Mouse (Mus musculus) T-cell, adult 2 months (primary cell): ENCODE data around the gene Bbc3.
"Not testable (repeated sequence)": the region's sequence is repeated elsewhere in the genome, so short reads cannot be mapped to it uniquely, and the experiment has no call there.

ENCODE experiments used
- DNase-seq: peaks from one replicate; pipeline ENCODE4 v3.0.0; 2022; ENCODE audit warnings: low spot score

The Bbc3 gene

DNA sequence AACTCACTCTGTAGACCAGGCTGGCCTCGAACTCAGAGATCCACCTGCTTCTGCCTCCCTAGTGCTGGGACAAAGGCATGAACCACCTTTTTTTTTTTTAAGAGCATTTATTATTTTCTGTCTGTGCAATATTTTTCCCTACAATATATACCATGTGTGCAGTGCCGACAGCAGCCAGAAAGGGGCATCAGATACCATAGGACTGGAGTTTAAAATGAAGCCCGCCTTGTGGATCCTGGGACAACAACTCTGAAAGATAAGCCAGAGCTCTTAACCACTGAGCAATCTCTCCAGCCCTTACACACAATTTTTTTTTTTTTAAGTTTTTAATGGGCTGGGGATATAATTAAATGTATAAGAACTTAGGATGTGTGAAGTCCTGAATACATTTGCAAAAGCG, 13.8 kb upstream of the Bbc3 start:
- peak; percentile 55 for DNase-seq

DNA sequence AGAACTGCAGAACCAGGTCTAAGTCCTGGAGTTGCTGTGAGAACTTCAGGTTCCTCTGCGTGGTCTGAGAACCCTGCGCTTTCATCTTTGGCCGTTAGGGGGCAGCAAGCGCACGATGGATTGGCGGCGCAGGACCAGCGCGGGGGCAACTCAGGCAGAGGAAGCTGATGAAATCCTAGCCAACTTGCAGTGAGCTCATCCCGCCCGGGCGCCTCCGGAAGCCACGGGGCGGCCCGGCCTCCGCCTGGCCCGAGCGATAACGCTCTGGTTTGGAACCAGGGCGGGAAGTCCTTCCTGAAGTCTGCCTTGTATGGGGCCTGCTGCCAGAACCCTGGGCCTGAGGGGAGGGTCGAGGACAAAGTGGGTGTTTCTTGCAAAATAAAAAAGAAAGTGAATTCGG, 13.4 kb upstream of the Bbc3 start:
- peak; percentile 94 for DNase-seq

DNA sequence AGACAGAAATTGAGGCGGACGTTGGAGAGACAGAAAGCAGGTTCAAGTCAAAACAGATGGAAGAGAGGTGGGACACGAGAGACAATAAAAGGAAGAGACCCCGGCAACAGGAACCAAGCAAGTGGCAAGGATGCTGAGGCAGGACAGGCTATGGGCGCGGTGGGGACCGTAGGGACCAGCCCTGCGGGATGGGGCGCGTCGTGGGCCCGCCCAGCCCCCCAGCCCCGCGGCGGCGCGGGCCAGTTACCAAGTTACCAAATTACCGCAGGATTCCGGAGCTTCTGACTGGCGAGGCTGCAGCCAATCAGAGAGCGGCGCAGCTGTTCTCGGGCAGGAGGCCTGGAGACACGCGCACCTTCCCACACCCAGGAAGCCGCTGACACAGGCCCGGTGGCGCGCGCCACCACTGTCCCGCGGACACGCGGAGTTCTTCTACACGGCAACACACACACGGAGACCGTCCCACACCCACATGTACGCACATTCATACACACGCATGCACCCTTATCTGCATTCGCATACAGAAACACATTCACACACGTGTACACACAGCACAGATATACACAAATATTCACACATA, 12.8 kb upstream of the Bbc3 start:
- peak; percentile 82 for DNase-seq

DNA sequence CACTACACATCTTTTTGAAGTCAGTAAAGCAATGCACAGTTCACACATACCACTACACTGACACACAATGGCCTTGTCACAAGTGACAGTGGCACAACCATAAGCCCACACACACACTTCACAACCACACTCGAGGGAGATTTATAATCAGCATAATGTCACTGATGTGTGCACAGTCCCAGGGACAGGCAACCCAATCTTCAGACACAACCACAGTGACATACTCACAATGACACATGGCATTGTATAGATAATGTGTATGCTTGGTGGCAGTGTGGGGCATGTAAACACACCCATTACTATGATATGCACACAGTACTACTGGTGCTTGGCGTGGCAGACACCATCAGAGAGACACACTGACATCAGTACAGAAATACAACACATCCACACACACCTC, 12.0 kb upstream of the Bbc3 start:
- no peak for DNase-seq

DNA sequence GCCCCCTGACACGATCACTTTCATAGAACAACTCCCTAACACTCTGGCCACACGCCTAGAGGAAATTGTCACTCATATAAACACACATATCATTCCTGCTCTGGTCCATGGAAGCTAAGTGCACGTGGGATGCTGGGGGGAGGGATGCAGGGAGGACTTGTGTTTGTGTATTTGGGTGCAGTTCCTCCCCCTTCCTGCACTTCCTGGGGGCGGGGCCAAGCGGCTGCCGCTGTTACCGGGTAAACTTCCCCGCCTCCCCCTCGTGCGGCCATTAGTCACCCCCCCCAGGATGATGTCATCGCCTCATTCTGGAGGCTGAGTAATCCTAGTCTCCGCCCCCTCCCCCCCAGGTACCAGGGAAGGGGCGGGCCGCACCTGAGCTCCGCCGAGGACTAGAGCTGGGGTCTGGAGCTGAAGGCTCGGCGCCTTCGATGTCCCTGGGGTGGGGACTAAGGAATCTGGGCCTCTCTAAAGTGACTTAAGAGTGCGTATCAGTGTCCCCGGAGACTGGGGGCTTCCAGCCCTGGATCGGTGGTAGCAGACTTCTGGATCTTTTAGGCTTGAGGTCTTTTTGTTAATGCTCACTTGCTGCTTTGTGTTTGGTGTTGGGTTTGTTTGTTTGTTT, 11.3 kb upstream of the Bbc3 start:
- peak; percentile 89 for DNase-seq

DNA sequence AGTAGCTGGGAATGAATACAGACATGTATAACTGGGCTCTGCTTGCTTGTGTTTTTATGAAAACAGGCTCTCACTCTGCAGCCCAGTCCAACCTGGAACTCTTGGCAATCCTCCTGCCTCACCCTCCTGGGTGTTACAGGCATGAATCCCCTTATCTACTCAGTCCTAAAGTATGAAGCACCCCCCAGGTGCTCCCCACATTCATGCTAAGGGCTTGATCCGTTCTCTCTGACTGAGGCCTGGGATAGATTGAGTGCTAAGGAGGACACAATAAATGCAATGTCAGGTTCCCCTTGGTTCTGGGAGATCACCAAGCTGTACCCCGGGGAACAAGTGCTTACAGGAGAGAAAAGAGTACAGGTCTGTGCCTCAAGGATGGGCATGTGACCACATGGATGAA, 10.6 kb upstream of the Bbc3 start:
- no peak for DNase-seq

DNA sequence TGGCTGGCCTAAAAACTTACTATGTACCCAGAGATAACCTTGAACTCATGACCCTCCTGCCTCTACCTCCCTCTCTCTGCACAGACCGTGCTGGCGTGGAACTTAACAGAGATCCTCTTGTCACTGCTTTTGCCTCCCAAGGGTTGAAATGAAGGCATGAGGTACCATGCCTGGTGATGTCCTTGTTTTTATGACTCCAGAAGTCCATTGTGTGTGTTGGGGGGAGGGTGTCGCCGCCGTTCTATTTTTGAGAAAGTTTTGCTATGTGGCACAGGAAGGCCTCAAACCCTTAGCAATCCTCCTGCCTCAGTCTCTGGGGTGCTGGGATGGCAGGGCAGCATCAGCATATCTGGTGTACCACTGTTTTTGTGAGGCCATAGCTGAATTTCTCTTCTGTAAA, 9.3 kb upstream of the Bbc3 start:
- no peak for DNase-seq

DNA sequence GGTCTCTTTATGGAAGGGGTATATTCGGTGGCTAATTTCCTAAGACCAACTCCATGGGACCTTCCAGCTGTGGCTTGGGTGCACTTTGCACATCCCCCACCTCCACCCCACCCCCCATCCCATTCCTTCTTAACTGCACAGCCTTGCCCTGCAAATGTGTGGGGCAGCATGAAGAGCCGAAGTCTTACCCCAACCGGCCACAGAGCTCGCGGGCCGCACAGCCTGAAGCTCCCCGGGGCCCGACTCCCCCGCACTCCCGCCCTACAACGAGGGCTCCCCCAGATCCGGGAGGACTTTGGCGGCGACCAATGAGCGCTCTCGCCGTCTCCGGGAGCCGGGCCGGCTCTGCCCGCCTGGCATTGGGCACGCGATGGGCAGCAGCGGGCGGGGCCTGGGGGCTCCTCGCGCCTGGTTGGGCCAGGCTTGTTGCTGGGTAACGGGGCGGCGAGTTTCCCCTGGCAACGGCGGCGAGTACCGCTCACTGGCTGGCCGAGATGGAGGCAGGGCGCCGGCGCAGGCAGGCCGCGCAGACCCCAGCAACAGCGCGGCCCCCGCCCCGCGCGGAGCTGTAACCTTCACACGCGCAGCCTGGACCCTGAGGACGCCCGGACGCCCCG, 8.7 kb upstream of the Bbc3 start:
- DNase-seq: peak; percentile 57

DNA sequence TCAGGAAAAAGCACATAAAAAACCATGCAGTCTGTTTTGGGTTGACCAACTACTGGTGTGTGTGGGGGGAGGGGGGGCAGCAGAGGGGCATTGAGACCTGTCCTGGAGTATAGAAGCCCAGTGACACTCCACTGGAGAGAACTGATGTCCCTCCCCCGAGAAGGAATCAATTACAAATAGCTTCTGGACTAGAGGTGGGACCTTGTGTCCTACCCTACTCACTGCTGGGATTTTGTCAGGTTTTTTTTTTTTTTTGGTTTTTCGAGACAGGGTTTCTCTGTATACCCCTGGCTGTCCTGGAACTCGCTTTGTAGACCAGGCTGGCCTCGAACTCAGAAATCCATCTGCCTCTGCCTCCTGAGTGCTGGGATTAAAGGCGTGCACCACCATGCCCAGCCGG, 1.1 kb upstream of the Bbc3 start:
- DNase-seq: not testable (repeated sequence)

DNA sequence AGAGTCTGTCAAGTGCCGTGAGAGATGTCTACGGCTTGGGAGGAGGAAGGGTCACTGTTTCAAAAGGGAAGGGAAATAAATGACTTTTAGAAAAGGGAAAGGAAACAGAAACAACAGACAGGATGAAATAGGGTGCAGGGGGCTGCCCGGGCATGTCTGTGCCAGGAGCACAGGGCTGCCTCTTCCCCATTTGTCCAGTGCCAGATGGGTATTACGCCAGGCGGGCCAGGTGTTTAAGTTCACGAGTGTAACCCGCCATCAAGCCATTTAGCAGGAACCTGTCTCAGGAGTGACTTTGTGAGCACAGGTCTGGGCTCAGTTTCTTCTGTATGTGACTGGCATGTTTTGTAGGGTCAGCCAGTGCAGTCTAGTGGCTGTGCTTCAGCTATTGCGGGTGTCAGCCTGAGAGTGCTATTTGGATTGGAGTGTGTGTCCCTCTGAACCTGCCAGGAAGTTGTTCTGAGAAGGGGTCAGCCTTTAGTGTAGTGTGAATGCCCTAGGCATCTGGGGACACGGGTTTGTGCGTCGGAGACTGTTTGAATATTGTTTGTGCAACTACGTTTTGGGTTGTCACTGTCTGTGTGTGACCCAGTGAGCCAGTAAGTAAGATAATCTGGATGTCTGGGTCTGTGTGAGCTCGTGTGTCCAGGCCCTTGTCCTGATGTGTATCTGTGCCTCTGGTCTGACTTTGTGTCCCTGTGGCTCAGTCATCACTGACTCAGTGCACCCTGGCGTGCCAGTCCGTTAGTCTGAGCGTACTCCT, 543 bp downstream of the Bbc3 start:
- no peak for DNase-seq

DNA sequence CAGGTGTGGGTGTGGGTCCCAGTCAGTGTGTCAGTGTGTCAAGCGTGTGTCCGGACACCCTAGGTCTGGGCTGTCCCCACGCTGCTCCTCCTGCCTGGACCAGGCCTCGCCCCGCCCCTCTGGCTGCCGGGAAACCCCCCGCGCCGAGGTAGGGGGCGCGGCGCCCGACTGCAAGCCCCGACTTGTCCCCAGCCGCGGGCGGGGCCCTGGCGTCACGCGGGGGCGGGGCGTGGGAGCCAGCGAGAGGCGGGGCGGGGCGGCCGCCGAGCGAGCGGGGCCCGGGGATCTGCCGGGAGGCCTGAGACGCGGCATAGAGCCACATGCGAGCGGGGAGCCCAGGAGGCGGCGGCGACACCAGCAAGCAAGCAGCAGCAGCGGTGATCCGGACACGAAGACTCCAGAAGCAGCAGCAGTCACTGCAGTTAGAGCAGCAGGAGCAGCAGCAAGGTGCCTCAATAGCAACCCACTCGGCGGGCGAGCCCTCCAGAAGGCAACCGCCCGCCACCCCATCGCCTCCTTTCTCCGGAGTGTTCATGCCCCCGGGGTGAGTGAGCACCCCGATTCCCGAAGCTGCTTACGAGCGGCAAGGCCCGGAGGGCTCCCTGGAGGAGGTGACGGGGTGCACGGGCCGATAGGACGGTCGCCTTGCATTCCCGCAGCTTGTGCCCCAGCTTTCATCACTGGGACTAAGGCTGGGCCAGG, 1.3 kb downstream of the Bbc3 start:
- peak; percentile 91 for DNase-seq

DNA sequence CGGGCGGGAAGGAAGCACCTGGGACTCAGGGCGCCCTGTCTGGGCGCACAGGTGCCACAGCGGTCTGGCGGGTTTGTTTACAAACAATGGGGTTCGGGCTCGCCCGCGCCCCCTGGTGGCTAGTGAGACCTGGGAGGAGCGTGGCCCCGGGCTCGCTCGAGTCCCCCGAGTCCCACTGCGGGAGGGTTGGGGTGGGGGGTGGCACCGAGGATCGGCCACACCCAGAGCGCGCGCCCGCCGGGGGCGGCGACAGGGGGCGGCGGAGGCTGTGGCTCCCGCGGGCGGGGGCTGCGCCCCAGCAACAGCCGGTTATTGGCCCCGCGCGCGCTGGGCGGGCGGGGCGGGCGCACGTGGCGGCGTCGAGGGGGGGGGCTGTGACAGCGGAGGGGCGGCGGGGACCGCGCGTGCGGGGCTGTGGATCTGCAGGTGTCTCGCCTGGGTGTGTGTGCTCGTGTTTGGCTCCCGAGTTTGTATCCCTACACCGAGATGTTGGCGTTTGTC, 1.9 kb downstream of the Bbc3 start:
- peak; percentile 91 for DNase-seq

DNA sequence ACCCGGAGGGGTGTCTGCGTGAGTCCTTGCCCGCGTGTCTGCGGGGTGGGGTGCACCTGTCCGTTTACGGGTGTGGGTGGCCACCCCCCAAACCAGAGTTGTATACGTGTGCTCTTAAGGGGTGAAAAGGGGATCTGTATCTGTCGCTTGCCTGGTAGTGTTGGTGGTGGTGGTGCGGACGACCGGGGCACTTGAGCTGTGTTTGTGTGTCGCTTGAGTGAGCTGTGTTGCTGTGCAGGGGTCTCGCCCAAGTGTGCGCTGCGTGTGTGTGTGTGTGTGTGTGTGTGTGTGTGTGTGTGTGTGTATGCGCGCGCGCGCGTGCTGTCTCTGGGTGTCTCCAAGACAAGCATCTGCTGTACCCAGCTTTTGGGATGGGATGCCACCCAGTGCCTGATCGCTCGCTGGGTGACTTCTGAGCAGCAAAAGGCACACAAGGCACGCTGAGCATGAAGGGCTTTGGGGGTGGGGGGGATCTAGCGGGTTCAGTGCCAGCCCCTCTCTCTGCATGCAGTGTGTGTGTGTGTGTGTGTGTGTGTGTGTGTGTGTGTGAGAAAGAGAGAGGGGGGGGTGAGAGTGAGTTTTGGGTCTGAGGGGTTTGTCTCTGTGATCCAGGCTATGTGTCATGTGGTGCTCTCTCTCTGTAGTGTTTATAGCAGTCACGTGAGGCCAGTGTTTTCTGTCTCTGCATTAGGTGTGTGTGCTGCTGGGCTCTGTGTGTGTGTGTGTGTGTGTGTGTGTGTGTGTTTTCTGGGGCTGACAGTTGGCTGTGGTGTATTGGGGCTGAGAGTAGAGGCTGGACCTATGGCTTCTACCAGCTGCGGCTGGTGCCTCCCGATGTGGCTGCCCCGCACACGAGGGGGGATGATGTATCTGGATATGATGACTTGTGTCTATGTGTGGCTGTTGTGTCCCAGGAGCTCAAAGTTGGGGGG, 2.6 kb downstream of the Bbc3 start:
- DNase-seq: peak; percentile 75

DNA sequence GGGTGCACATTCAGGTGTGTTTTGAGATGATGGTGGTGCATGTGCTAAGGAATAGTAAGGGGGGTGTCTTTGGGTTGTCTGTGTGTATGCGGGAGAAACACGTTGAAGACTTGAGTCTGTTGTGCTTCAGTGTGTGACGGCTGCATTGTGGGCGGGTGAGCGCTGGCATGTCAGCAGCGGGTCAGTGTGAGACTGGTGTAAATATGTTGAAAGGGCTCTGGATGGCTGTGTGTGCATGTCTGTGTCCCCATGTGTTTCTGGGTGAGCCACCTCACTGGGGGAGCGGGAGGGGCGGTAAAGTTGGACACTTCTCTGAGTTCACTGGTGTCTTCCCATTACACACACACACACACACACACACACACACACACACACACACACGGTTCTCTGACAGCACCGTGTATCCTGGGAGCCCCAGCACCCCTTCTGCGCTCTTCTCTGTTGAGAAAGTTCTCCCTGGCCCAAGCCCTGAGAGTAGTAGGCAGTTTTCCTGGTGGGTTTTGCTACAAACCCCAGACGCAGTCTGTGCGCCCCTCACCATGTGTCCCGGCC, 3.3 kb downstream of the Bbc3 start:
- peak; percentile 65 for DNase-seq

DNA sequence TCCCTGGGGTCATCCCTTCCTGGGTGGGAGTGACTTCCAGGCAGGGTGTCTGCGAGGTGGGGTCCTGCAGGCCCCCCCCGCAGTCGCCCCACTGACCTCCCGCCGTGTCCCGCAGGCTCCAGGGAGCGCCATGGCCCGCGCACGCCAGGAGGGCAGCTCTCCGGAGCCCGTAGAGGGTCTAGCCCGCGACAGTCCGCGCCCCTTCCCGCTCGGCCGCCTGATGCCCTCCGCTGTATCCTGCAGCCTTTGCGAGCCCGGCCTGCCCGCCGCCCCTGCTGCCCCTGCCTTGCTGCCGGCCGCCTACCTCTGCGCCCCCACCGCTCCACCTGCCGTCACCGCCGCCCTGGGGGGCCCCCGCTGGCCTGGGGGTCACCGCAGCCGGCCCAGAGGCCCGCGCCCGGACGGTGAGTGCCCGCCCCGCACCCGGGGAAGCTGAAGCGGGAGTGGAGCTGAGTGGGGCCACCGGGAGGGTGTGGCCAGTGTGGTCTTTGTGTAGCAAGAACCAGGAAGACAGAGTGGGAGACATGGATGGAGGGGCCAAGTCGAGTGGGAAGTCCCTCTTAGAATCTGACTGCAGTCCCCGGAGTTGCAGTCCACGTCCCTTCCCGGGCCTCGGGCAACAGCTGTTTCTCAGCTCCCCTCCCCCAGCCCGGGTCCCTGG, 3.9 kb downstream of the Bbc3 start:
- peak; percentile 12 for DNase-seq

DNA sequence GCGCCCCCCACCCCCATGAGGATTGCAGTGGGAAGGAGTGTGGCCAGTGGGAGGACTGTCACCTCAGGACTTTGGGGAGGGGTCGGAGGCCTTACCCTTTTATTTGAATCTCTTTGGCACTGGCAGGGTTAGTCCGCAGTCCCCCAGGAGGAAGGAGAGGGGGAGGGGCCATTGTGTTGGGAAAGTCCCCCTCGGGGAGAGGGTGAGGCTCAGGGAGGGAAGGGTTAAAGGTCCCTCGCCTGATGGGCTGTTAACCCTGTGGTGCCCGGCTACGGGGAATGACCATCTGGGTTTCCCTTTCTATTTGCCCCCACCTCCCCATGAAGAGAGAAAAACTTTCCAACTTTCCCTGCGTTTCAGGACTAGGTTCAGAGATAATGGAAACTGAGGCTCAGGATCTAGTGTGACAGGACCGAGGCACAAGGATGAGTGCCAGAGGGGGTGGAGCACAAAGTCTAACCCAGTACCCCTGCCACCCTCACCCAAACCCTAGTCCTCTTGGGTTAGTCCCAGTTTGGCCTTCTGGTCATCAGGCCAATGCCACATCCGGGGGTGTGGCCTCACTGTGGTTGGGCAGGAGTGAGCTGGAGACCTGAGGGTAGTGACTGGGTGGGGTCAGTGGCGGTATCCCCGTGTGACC, 4.6 kb downstream of the Bbc3 start:
- peak; percentile 42 for DNase-seq

DNA sequence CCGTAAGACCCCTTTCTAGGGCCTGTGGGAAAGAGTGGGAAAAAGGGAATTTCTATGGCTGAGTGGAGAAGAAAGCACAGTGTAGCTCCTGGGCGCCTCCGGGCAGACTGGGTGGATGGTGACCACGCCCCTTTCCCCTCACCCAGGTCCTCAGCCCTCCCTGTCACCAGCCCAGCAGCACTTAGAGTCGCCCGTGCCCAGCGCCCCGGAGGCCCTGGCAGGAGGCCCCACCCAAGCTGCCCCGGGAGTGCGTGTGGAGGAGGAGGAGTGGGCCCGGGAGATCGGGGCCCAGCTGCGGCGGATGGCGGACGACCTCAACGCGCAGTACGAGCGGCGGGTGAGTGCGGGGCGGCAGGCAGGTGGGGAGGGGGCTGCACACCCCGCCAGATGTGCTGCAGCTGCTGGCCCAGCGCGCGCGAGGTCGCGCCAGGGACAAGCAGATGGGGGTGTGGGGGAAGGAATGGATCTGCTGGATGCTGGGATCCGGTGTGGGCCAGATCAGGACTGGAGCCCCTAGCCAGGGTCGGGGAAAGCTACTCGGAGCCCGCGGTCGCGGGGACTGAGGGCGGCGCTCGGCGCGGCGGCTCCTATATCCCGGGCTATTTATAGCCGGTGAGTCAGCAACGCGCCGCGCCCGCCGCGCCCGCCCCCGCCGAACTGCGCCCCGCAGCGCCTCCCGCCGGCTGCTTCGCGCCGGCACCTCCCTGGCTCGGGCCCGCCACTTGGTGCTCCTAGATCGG, 5.5 kb downstream of the Bbc3 start:
- peak; percentile 78 for DNase-seq

DNA sequence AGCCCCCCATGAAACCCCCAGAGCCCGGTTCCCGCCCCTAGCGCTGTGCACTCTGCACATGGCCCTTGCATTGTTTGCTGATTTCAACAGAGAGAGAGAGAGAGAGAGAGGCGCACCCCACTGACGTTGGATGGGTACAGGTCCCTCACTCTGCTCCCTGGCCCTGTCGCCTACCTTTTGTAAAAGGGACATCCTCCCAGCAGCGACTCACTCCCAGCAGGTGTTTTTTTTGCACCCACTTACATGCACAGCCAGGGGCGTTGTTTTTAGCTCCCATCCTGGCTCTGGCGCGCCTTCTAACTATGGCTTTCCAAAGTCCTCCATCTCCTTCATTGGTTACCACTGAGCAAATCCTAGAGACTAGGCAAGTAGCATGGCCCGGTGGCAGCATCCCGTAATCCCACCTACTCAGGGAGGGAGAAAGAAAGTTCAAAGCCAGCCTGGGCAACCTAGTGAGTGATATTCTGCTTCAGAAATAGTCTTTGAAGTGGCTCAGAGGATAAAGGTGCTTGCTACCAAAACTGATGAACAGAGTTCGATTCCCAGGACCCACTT, 6.1 kb downstream of the Bbc3 start:
- no peak for DNase-seq
